Mouse (Mus musculus) C2C12 (cell line): Measurements from ENCODE around the gene Iqch.

Experiments used
- CTCF ChIP-seq: IDR thresholded peaks from one replicate; pipeline ENCODE4 v1.5.1; 2011; ENCODE audit not compliant: control insufficient read depth, insufficient read depth, insufficient read length
- MAX ChIP-seq: IDR thresholded peaks from one replicate; pipeline ENCODE4 v1.6.1; 2011; ENCODE audit warnings: mild to moderate bottlenecking, control low read depth
- MYOD1 ChIP-seq: IDR thresholded peaks from one replicate; pipeline ENCODE4 v1.6.1; 2011; ENCODE audit warnings: low read depth; ENCODE audit not compliant: control insufficient read depth, insufficient read length
- MYOG ChIP-seq: IDR thresholded peaks from one replicate; pipeline ENCODE4 v1.6.1; 2011; ENCODE audit not compliant: control insufficient read depth, insufficient read length; ENCODE audit errors: extremely low read depth
- USF1 ChIP-seq: IDR thresholded peaks from one replicate; pipeline ENCODE4 v1.6.1; 2011; ENCODE audit warnings: low read depth, mild to moderate bottlenecking, control low read depth, moderate library complexity

GRCm38 (mm10) chr9:63493746-63494145 is 108.5 kb downstream of the Iqch start:
- TF ChIP-seq CTCF, result no peak
- TF ChIP-seq MAX, result no peak
- no peak for TF ChIP-seq MYOD1
- TF ChIP-seq MYOG, result no peak
- TF ChIP-seq USF1, result no peak
